Mouse (Mus musculus) frontal cortex, postnatal 14 days (tissue): Measurements from ENCODE around the gene Gm17387.

Experiments
- DNase-seq, 2 experiments: peaks; one replicate each; pipeline ENCODE4 v3.0.0; 2022; ENCODE audit warnings: low spot score in 2 of 2

Gene Gm17387

GRCm38 (mm10) chr7:141028831-141029230, at the start of gene Gm17387:
Gene Gm17387, plus strand, starts transcription at chr7:141029131.
- no peak for DNase-seq

- DNase-seq = no peak
Observed at GRCm38 (mm10) chr7:140981704-140982103, 47.2 kb upstream of the Gm17387 start.

- no peak for DNase-seq
Observed at GRCm38 (mm10) chr7:140982971-140983370, 46.0 kb upstream of the Gm17387 start.

- DNase-seq = no peak
Observed at GRCm38 (mm10) chr7:140987182-140988138, 41.5 kb upstream of the Gm17387 start.

GRCm38 (mm10) chr7:140989022-140989421, 39.9 kb upstream of the Gm17387 start:
- no peak for DNase-seq

- DNase-seq = no peak
Observed at GRCm38 (mm10) chr7:140990185-140990584, 38.7 kb upstream of the Gm17387 start.

GRCm38 (mm10) chr7:140990622-140991021, 38.3 kb upstream of the Gm17387 start:
- DNase-seq = no peak

GRCm38 (mm10) chr7:140991117-140991689, 37.7 kb upstream of the Gm17387 start:
- DNase-seq = no peak

GRCm38 (mm10) chr7:140997817-140998216, 31.1 kb upstream of the Gm17387 start:
- no peak for DNase-seq

- DNase-seq = no peak
Observed at GRCm38 (mm10) chr7:140998853-140999700, 29.9 kb upstream of the Gm17387 start.

GRCm38 (mm10) chr7:141000881-141001708, 27.8 kb upstream of the Gm17387 start:
- DNase-seq = no peak

GRCm38 (mm10) chr7:141003248-141004010, 25.5 kb upstream of the Gm17387 start:
- DNase-seq = no peak

GRCm38 (mm10) chr7:141006446-141006845, 22.5 kb upstream of the Gm17387 start:
- no peak for DNase-seq

- peak in 1 of 2 experiments; percentile 23 for DNase-seq
Observed at GRCm38 (mm10) chr7:141006914-141007313, 22.0 kb upstream of the Gm17387 start.

GRCm38 (mm10) chr7:141008312-141008761, 20.6 kb upstream of the Gm17387 start:
- DNase-seq = no peak

- DNase-seq = peak; percentile 28
Observed at GRCm38 (mm10) chr7:141008938-141009660, 19.8 kb upstream of the Gm17387 start.

- no peak for DNase-seq
Observed at GRCm38 (mm10) chr7:141009665-141010064, 19.3 kb upstream of the Gm17387 start.

- DNase-seq = no peak
Observed at GRCm38 (mm10) chr7:141010593-141010992, 18.3 kb upstream of the Gm17387 start, which contains the start of gene Ifitm3. Gene Ifitm3, minus strand, starts transcription at chr7:141010770.

- DNase-seq = no peak
Observed at GRCm38 (mm10) chr7:141011238-141011770, 17.6 kb upstream of the Gm17387 start.
